32 mouse cellular contexts compared by ENCODE assay signal in the genomic region with DNA sequence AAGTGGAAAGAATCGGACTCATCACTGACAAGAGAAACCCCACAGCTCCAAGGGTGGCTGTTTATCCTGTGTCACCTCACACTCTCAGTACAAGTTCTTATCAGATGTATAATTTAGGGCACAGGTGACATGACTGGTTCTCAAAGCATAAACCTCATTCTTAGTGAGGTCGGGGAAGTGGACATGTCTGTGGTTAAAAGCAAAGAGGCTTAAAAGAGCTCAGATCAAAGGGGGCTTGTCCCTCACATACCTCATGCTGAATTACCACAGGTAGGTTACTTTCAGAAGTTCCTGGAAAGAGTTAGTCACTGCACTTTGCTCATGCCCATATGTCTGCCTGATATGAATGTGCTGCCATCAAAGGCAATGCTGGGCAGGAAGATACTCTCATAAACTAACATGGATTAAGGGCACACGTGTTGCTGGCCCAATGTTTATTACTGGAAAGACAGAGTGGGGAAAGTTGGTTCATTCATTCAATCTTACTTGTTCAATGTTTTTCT. TPM values are rescaled to one million over a fixed set of nuclear protein-coding genes. Genes with fewer than 3 reads are reported as not detected.
DNase-seq lines count a peak whose midpoint lies in the region; ATAC-seq and TF ChIP-seq lines count a peak whose summit lies in the region.
"Had no signal": no experiment of that assay in that cellular context is flagged by ENCODE, and none has a peak within 500 bp of the region (broad histone marks: within the 10 kb centered on the region; RNA-seq: fewer than 3 reads in every experiment).

No protein-coding gene starts in this region.

- TF ChIP-seq POLR2A in lung, adult 2 months (IDR thresholded peaks at IDR 0.05; ENCODE audit: borderline replicate concordance, extremely low read depth, low read depth, low read length), result no peak

- TF ChIP-seq CTCF in forebrain, postnatal 0 days (IDR thresholded peaks at IDR 0.05; ENCODE audit: low read depth), result no peak
- TF ChIP-seq CTCF in lung, adult 2 months (IDR thresholded peaks at IDR 0.05; ENCODE audit: insufficient read depth, low read length), result no peak

- no peak overlapping the region for H3K9ac ChIP-seq in forebrain, postnatal 0 days
- H3K9ac ChIP-seq: embryonic facial prominence, embryonic 12.5 days; embryonic facial prominence, embryonic 15.5 days; heart, embryonic 12.5 days; heart, embryonic 15.5 days; hindbrain, embryonic 13.5 days had no signal

- no peak overlapping the region for H3K27ac ChIP-seq in forebrain, postnatal 0 days (ENCODE audit: low read depth, low read length)
- H3K27ac ChIP-seq: embryonic facial prominence, embryonic 12.5 days; embryonic facial prominence, embryonic 15.5 days; heart, embryonic 15.5 days; hindbrain, embryonic 10.5 days; hindbrain, embryonic 13.5 days had no signal

- H3K4me3 ChIP-seq in forebrain, postnatal 0 days (ENCODE audit: low read depth, low read length), result no peak overlapping the region
- H3K4me3 ChIP-seq in lung, adult 2 months (replicated peaks; ENCODE audit: extremely low read depth, low read depth, low read length), result no peak overlapping the region
- H3K4me3 ChIP-seq: embryonic facial prominence, embryonic 12.5 days; embryonic facial prominence, embryonic 15.5 days; heart, embryonic 12.5 days; heart, embryonic 15.5 days; hindbrain, embryonic 10.5 days; hindbrain, embryonic 13.5 days had no signal

- no peak overlapping the region for H3K4me2 ChIP-seq in forebrain, postnatal 0 days (ENCODE audit: low read depth)
- H3K4me2 ChIP-seq: embryonic facial prominence, embryonic 12.5 days; embryonic facial prominence, embryonic 15.5 days; heart, embryonic 12.5 days; heart, embryonic 15.5 days; hindbrain, embryonic 13.5 days had no signal

- WGBS in forebrain, postnatal 0 days, result 85% methylated on average over 3 of the region's 3 CpGs
- WGBS in lung, adult 2 months, result 46% methylated on average over 3 of the region's 3 CpGs

- DNase-seq in induced T-regulatory cell, adult 2 months (ENCODE audit: low read depth), result peak; percentile 60
- peak; percentile 6 for DNase-seq in naive thymus-derived CD4-positive, alpha-beta T cell, adult 2 months (ENCODE audit: low read depth)
- no peak for DNase-seq in forebrain, postnatal 0 days
- DNase-seq in natural killer cell, adult 2 months (ENCODE audit: low spot score in 2 of 2), result no peak
- DNase-seq in lung, adult 2 months, result no peak
- DNase-seq: adrenal gland, postnatal 14 days; cerebellum, adult 11 months; cerebellum, adult 2 months; cerebellum, adult 9-11 months; cerebellum, postnatal 25 days; gastrocnemius, postnatal 25 days; heart, adult 18-20 months; heart, postnatal 10 days; heart, postnatal 36 days had no signal

- no peaks in the 10 kb centered on the region for H3K27me3 ChIP-seq in forebrain, postnatal 0 days (ENCODE audit: insufficient read depth, low read length)
- H3K27me3 ChIP-seq: embryonic facial prominence, embryonic 15.5 days; heart, embryonic 15.5 days; hindbrain, embryonic 13.5 days had no signal

- H3K36me3 ChIP-seq in forebrain, postnatal 0 days (ENCODE audit: insufficient read depth), result no peaks in the 10 kb centered on the region
- H3K36me3 ChIP-seq: embryonic facial prominence, embryonic 12.5 days; embryonic facial prominence, embryonic 15.5 days; heart, embryonic 12.5 days; heart, embryonic 15.5 days; hindbrain, embryonic 10.5 days; hindbrain, embryonic 13.5 days had no signal

- no peaks in the 10 kb centered on the region for H3K4me1 ChIP-seq in forebrain, postnatal 0 days (ENCODE audit: insufficient read depth)
- no peaks in the 10 kb centered on the region for H3K4me1 ChIP-seq in lung, adult 2 months (ENCODE audit: control insufficient read depth, insufficient read depth, low read length)
- H3K4me1 ChIP-seq: embryonic facial prominence, embryonic 12.5 days; embryonic facial prominence, embryonic 15.5 days; heart, embryonic 12.5 days; heart, embryonic 15.5 days; hindbrain, embryonic 13.5 days had no signal

- peak; percentile 29 for ATAC-seq in CD4-positive, CD25-positive, alpha-beta regulatory T cell, adult 4 months
- ATAC-seq in forebrain, postnatal 0 days, result no peak
- ATAC-seq: forebrain, embryonic 14.5 days; hindbrain, embryonic 16.5 days had no signal

- H3K9me3 ChIP-seq in forebrain, postnatal 0 days (ENCODE audit: low read length), result no peaks in the 10 kb centered on the region
- H3K9me3 ChIP-seq: embryonic facial prominence, embryonic 12.5 days; embryonic facial prominence, embryonic 15.5 days; heart, embryonic 12.5 days; heart, embryonic 15.5 days; hindbrain, embryonic 10.5 days; hindbrain, embryonic 13.5 days had no signal

RNA-seq across cellular contexts. Expression of a gene that starts 9.8 kb away (rescaled TPM):
- polyA plus RNA-seq in CD4-positive, CD25-positive, alpha-beta regulatory T cell, adult 4 months (2017; shearing (Covaris generic)), result not detected
- total RNA-seq in forebrain, postnatal 0 days (2014; rRNA removed), result not detected in 2 replicates
- not detected in 2 replicates for polyA plus RNA-seq in forebrain, postnatal 0 days (2015; fragmentation: Nextera tagmentation; extraction: Ambion mirVana)
- polyA plus RNA-seq in lung, adult 2 months (2012; rRNA removed), result not detected in 2 replicates
- total RNA-seq: adrenal gland, adult 18-20 months; adrenal gland, postnatal 14 days; adrenal gland, postnatal 4 days; common myeloid progenitor, adult 5-6 weeks; ES-E14; gastrocnemius, adult 8-10 months; gastrocnemius, postnatal 25 days; heart, adult 18-20 months; heart, postnatal 10 days; heart, postnatal 36 days had no signal
- polyA plus RNA-seq: C2C12; cerebellum, adult 2 months; embryonic facial prominence, embryonic 12.5 days; embryonic facial prominence, embryonic 15.5 days; forebrain, embryonic 11.5 days; forebrain, embryonic 14.5 days; gonadal fat pad, adult 2 months; heart, embryonic 12.5 days; heart, embryonic 15.5 days; hindbrain, embryonic 10.5 days; hindbrain, embryonic 13.5 days; hindbrain, embryonic 16.5 days; intestine, embryonic 14.5 days had no signal

RNA-seq across cellular contexts. Expression of a gene that starts 49.9 kb away (rescaled TPM):
- under 1 TPM in 1 of 2 experiments, not detected in 1; 0.35 TPM for polyA plus RNA-seq in CD4-positive, CD25-positive, alpha-beta regulatory T cell, adult 4 months (2017; shearing (Covaris generic))
- total RNA-seq in forebrain, postnatal 0 days (2014; rRNA removed), result not detected in 2 replicates
- polyA plus RNA-seq in forebrain, postnatal 0 days (2015; fragmentation: Nextera tagmentation; extraction: Ambion mirVana), result not detected in 2 replicates
- polyA plus RNA-seq in lung, adult 2 months (2012; rRNA removed), result not detected in 2 replicates
- total RNA-seq: adrenal gland, adult 18-20 months; adrenal gland, postnatal 14 days; gastrocnemius, adult 8-10 months; gastrocnemius, postnatal 25 days; heart, adult 18-20 months; heart, postnatal 10 days; heart, postnatal 36 days had no signal
- polyA plus RNA-seq: C2C12; cerebellum, adult 2 months; embryonic facial prominence, embryonic 15.5 days; forebrain, embryonic 14.5 days; gonadal fat pad, adult 2 months; heart, embryonic 12.5 days; heart, embryonic 15.5 days; hindbrain, embryonic 10.5 days; hindbrain, embryonic 13.5 days; hindbrain, embryonic 16.5 days; intestine, embryonic 14.5 days had no signal

Comparison
In these comparisons a context has a peak if more than half of its experiments do, and no peak if none do; other contexts are left out.
1. DNase-seq: peak in induced T-regulatory cell, adult 2 months (single experiment) and naive thymus-derived CD4-positive, alpha-beta T cell, adult 2 months (single experiment); none in forebrain, postnatal 0 days (single experiment), natural killer cell, adult 2 months (0 of 2) and lung, adult 2 months (single experiment).